Mouse (Mus musculus): ENCODE data around the gene Ndfip2. TPM values are rescaled to one million over a fixed set of nuclear protein-coding genes. Genes with fewer than 3 reads are reported as not detected.

Gene Ndfip2
- polyA plus RNA-seq, 1 experiment, result 26.9 TPM

GRCm38 (mm10) chr14:105243805-105244443 lies 14.4 kb upstream of the Ndfip2 start:
- no peak overlapping the region for H3ac ChIP-seq (ENCODE audit: control insufficient read depth, insufficient read length)
- H3K4me3 ChIP-seq, result no peak overlapping the region
- no peak overlapping the region for H3K4me2 ChIP-seq (ENCODE audit: low read depth)
- H3K36me3 ChIP-seq (ENCODE audit: control insufficient read depth, insufficient read depth), result no peaks in the 10 kb centered on the region
- no peaks in the 10 kb centered on the region for H3K27me3 ChIP-seq (ENCODE audit: control insufficient read depth, insufficient read depth, insufficient read length)
- no peaks in the 10 kb centered on the region for H3K79me2 ChIP-seq (ENCODE audit: control insufficient read depth, insufficient read depth)
- TF ChIP-seq USF1 (IDR thresholded peaks at IDR 0.05; ENCODE audit: low read depth), result no peak
- TF ChIP-seq CEBPB (IDR thresholded peaks at IDR 0.05; ENCODE audit: insufficient read depth, poor library complexity, severe bottlenecking), result no peak
- no peak for TF ChIP-seq E2F4 (IDR thresholded peaks at IDR 0.05; ENCODE audit: insufficient read depth)
- no peak for TF ChIP-seq TCF12 (IDR thresholded peaks at IDR 0.05; ENCODE audit: insufficient read depth, poor library complexity, severe bottlenecking)
- TF ChIP-seq SRF (IDR thresholded peaks at IDR 0.05; ENCODE audit: control insufficient read depth, insufficient read length, low read depth), result no peak
- no peak for TF ChIP-seq POLR2AphosphoS2 (IDR thresholded peaks at IDR 0.05; ENCODE audit: insufficient read length, low read depth)
- TF ChIP-seq MYOG (IDR thresholded peaks at IDR 0.05; ENCODE audit: control insufficient read depth in 1 of 3, insufficient read depth in 1 of 3, insufficient read length in 2 of 3, low read depth in 2 of 3), result no peak
- TF ChIP-seq MAX (IDR thresholded peaks at IDR 0.05; ENCODE audit: low read depth), result no peak
- no peak for TF ChIP-seq POLR2A (IDR thresholded peaks at IDR 0.05; ENCODE audit: insufficient read length, low read depth)
- no peak for TF ChIP-seq MYOD1 (IDR thresholded peaks at IDR 0.05; ENCODE audit: control insufficient read depth in 1 of 3, insufficient read length in 2 of 3, low read depth in 2 of 3)
- TF ChIP-seq TCF3 (IDR thresholded peaks at IDR 0.05; ENCODE audit: insufficient read length, low read depth), result no peak
- TF ChIP-seq REST (IDR thresholded peaks at IDR 0.05; ENCODE audit: insufficient read depth, insufficient read length), result no peak

DNA sequence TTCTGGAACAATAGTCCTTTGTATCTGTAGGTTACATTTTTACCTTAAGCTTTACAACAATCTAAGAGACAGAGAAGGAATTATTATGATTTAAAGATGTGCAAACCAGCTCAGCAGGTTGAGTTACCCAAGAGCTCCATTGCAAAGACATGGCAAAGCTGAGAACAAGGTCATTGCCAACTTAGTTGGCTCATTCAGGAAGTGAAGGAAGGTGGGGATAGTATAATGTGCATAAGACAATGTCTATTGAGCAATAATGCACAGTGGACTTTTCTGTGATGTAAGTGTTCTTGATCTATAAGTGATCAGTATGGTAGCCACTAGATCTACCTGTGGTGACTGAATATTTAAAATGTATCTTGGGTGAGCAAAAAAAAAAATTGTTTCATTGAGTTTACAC lies 7.3 kb upstream of the Ndfip2 start:
- H3K4me3 ChIP-seq, result no peak overlapping the region
- TF ChIP-seq TCF12 (IDR thresholded peaks at IDR 0.05; ENCODE audit: insufficient read depth, poor library complexity, severe bottlenecking) (no peak), MYOG (IDR thresholded peaks at IDR 0.05; ENCODE audit: control insufficient read depth in 1 of 3, insufficient read depth in 1 of 3, insufficient read length in 2 of 3, low read depth in 2 of 3) (no peak)
- H3K4me2 ChIP-seq (ENCODE audit: low read depth), result no peak overlapping the region

DNA sequence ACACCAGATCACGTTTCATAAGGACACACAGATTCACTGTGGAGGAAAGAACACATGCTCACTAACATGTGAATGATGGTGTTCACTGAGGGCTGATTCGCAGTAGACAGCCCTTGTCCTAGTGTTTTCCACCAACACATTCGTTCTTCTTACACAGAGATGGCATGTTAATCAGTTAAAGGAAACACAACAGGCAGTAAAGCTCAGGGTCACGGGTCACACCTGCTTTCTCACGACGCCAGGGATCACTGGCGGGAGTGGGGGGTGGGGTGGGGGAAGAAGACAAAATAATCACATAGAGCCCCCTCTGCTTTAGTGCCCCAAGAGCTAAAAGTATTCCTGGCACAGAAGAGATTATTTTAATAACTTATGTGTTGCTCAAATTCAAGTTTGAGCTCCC lies 5.1 kb upstream of the Ndfip2 start:
- Histone ChIP-seq H3K27me3 (ENCODE audit: control insufficient read depth, insufficient read depth, insufficient read length) (no peaks in the 10 kb centered on the region), H3K4me2 (ENCODE audit: low read depth) (no peak overlapping the region), H3K4me3 (no peak overlapping the region), H3K36me3 (ENCODE audit: control insufficient read depth, insufficient read depth) (no peaks in the 10 kb centered on the region), H3K79me2 (ENCODE audit: control insufficient read depth, insufficient read depth) (no peaks in the 10 kb centered on the region), H3ac (ENCODE audit: control insufficient read depth, insufficient read length) (no peak overlapping the region)
- TF ChIP-seq TCF3 (IDR thresholded peaks at IDR 0.05; ENCODE audit: insufficient read length, low read depth) (no peak), MYOG (IDR thresholded peaks at IDR 0.05; ENCODE audit: control insufficient read depth in 1 of 3, insufficient read depth in 1 of 3, insufficient read length in 2 of 3, low read depth in 2 of 3) (no peak), REST (IDR thresholded peaks at IDR 0.05; ENCODE audit: insufficient read depth, insufficient read length) (no peak), POLR2A (IDR thresholded peaks at IDR 0.05; ENCODE audit: insufficient read length, low read depth) (no peak), CEBPB (IDR thresholded peaks at IDR 0.05; ENCODE audit: insufficient read depth, poor library complexity, severe bottlenecking) (no peak), E2F4 (IDR thresholded peaks at IDR 0.05; ENCODE audit: insufficient read depth) (no peak), MYOD1 (IDR thresholded peaks at IDR 0.05; ENCODE audit: control insufficient read depth in 1 of 3, insufficient read length in 2 of 3, low read depth in 2 of 3) (no peak), MAX (IDR thresholded peaks at IDR 0.05; ENCODE audit: low read depth) (no peak), USF1 (IDR thresholded peaks at IDR 0.05; ENCODE audit: low read depth) (no peak), SRF (IDR thresholded peaks at IDR 0.05; ENCODE audit: control insufficient read depth, insufficient read length, low read depth) (no peak)

More for the DNA sequence above, 7.3 kb upstream of the Ndfip2 start:
- Histone ChIP-seq H3ac (ENCODE audit: control insufficient read depth, insufficient read length) (no peak overlapping the region), H3K79me2 (ENCODE audit: control insufficient read depth, insufficient read depth) (no peaks in the 10 kb centered on the region), H3K27me3 (ENCODE audit: control insufficient read depth, insufficient read depth, insufficient read length) (no peaks in the 10 kb centered on the region), H3K36me3 (ENCODE audit: control insufficient read depth, insufficient read depth) (no peaks in the 10 kb centered on the region)

DNA sequence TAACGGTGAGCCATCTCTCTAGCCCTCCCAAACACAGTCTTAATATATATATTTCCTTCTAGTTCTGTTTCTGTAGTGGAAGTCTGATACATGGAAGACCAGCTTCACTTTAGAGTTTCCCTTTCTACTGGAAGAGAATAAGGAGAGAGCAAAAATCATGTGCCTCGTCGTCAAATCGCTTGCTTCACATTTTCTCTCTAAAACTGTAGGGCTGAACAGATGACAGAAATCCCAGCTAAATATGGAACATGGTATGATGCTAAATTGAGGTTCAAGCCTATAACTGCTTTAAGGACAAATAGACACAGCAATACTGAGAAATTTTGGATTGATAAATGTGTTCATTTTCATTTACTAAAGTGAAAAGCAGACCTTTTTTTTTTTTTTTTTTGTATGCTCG lies 4.0 kb upstream of the Ndfip2 start:
- H3K4me3 ChIP-seq, result no peak overlapping the region
- TF ChIP-seq MAX (IDR thresholded peaks at IDR 0.05; ENCODE audit: low read depth) (no peak), MYOD1 (IDR thresholded peaks at IDR 0.05; ENCODE audit: control insufficient read depth in 1 of 3, insufficient read length in 2 of 3, low read depth in 2 of 3) (no peak), SRF (IDR thresholded peaks at IDR 0.05; ENCODE audit: control insufficient read depth, insufficient read length, low read depth) (no peak), USF1 (IDR thresholded peaks at IDR 0.05; ENCODE audit: low read depth) (no peak), REST (IDR thresholded peaks at IDR 0.05; ENCODE audit: insufficient read depth, insufficient read length) (no peak), CEBPB (IDR thresholded peaks at IDR 0.05; ENCODE audit: insufficient read depth, poor library complexity, severe bottlenecking) (no peak), TCF12 (IDR thresholded peaks at IDR 0.05; ENCODE audit: insufficient read depth, poor library complexity, severe bottlenecking) (no peak), MYOG (IDR thresholded peaks at IDR 0.05; ENCODE audit: control insufficient read depth in 1 of 3, insufficient read depth in 1 of 3, insufficient read length in 2 of 3, low read depth in 2 of 3) (no peak), POLR2AphosphoS2 (IDR thresholded peaks at IDR 0.05; ENCODE audit: insufficient read length, low read depth) (no peak), TCF3 (IDR thresholded peaks at IDR 0.05; ENCODE audit: insufficient read length, low read depth) (no peak), POLR2A (IDR thresholded peaks at IDR 0.05; ENCODE audit: insufficient read length, low read depth) (no peak), E2F4 (IDR thresholded peaks at IDR 0.05; ENCODE audit: insufficient read depth) (no peak)
- no peaks in the 10 kb centered on the region for H3K36me3 ChIP-seq (ENCODE audit: control insufficient read depth, insufficient read depth)
- peaks cover 6% of the 10 kb centered on the region for H3K79me2 ChIP-seq (ENCODE audit: control insufficient read depth, insufficient read depth)
- no peak overlapping the region for H3ac ChIP-seq (ENCODE audit: control insufficient read depth, insufficient read length)
- no peaks in the 10 kb centered on the region for H3K27me3 ChIP-seq (ENCODE audit: control insufficient read depth, insufficient read depth, insufficient read length)
- no peak overlapping the region for H3K4me2 ChIP-seq (ENCODE audit: low read depth)

DNA sequence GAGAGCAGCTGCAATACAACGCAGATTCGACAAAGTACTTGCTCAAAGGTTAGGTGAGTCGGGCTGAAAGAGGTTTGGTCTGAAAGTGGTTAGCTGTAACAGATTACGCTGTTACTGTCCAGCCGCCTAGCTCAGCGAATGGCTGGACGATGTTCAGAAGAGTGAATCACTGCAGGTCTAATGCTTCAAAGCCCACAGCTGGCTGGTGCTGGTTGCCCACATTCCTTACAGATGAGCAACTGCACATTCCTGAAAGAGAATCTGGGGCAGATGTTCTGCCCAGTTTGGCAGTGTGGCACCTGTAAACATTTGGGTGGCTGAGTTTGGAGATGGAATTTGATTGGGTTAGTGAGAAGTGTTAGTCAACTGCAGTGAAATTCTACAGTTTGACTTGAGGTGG lies 2.8 kb upstream of the Ndfip2 start:
- no peak for TF ChIP-seq REST (IDR thresholded peaks at IDR 0.05; ENCODE audit: insufficient read depth, insufficient read length)
- TF ChIP-seq MAX (IDR thresholded peaks at IDR 0.05; ENCODE audit: low read depth), result no peak
- no peak for TF ChIP-seq E2F4 (IDR thresholded peaks at IDR 0.05; ENCODE audit: insufficient read depth)
- TF ChIP-seq MYOD1 (IDR thresholded peaks at IDR 0.05; ENCODE audit: control insufficient read depth in 1 of 3, insufficient read length in 2 of 3, low read depth in 2 of 3), result peak in 2 of 3 experiments; percentile 49 to 71
- no peak for TF ChIP-seq CEBPB (IDR thresholded peaks at IDR 0.05; ENCODE audit: insufficient read depth, poor library complexity, severe bottlenecking)
- no peak for TF ChIP-seq POLR2A (IDR thresholded peaks at IDR 0.05; ENCODE audit: insufficient read length, low read depth)
- peak in 1 of 3 experiments; percentile 16 for TF ChIP-seq MYOG (IDR thresholded peaks at IDR 0.05; ENCODE audit: control insufficient read depth in 1 of 3, insufficient read depth in 1 of 3, insufficient read length in 2 of 3, low read depth in 2 of 3)
- no peak for TF ChIP-seq POLR2AphosphoS2 (IDR thresholded peaks at IDR 0.05; ENCODE audit: insufficient read length, low read depth)
- no peak for TF ChIP-seq TCF12 (IDR thresholded peaks at IDR 0.05; ENCODE audit: insufficient read depth, poor library complexity, severe bottlenecking)
- TF ChIP-seq TCF3 (IDR thresholded peaks at IDR 0.05; ENCODE audit: insufficient read length, low read depth), result no peak
- TF ChIP-seq USF1 (IDR thresholded peaks at IDR 0.05; ENCODE audit: low read depth), result no peak
- Histone ChIP-seq H3K79me2 (ENCODE audit: control insufficient read depth, insufficient read depth) (peaks cover 18% of the 10 kb centered on the region), H3K4me2 (ENCODE audit: low read depth) (peak overlapping the region; percentile 53), H3ac (ENCODE audit: control insufficient read depth, insufficient read length) (no peak overlapping the region), H3K27me3 (ENCODE audit: control insufficient read depth, insufficient read depth, insufficient read length) (no peaks in the 10 kb centered on the region), H3K4me3 (no peak overlapping the region), H3K36me3 (ENCODE audit: control insufficient read depth, insufficient read depth) (no peaks in the 10 kb centered on the region)

Measured in myocyte (in vitro differentiated cells).